Mouse (Mus musculus): ENCODE data around the gene Psmg1.

- TF ChIP-seq POLR2A (IDR thresholded peaks at IDR 0.05; ENCODE audit: borderline replicate concordance, extremely low read depth, insufficient read depth, insufficient read length, poor library complexity, severe bottlenecking) (no peak; the same call in 1 of the 2 replicates), CTCF (IDR thresholded peaks at IDR 0.05; ENCODE audit: borderline replicate concordance, extremely low read depth, insufficient read depth, insufficient read length) (no peak)
Observed at GRCm38 (mm10) chr16:95991122-95991900, 551 bp upstream of the Psmg1 start.

Measured in brain, embryonic 14.5 days (tissue).